Mouse (Mus musculus): Measurements from ENCODE around the gene Chst14. TPM values are rescaled to one million over a fixed set of nuclear protein-coding genes. Genes with fewer than 3 reads are reported as not detected.

Gene Chst14
- polyA plus RNA-seq, 1 experiment from 2014 or later = 8.7 TPM

DNA sequence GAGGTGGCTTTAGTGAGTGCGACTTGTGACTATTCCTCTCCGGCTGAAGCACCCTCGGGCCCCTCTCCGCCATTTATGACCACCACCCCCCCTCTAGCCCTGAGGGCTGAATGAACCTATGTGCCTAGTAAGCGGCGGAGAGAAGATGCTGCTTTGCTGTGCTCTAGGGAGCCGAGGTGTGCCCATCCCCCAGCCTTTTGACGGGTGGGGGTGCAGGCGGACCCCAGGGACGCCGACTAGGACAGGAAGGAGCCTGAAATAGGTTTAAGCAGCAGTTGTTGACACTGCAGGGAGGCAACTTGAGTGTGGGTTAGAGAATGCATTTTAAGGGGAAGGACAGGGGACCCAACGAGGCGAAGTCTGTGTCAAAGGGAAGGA lies 29.4 kb upstream of the Chst14 start:
- H3K4me2 ChIP-seq (replicated peaks) = peak overlapping the region; percentile 69
- no peak overlapping the region for H3K27ac ChIP-seq
- peak overlapping the region; percentile 29; the same call in 1 of the 2 replicates for H3K9ac ChIP-seq
- DNase-seq (ENCODE audit: low spot score) (no peak), ATAC-seq (ENCODE audit: low FRiP score) (no peak)
- H3K36me3 ChIP-seq (replicated peaks; ENCODE audit: control insufficient read depth, insufficient read depth) = no peaks in the 10 kb centered on the region
- peak overlapping the region; percentile 32 for H3K4me3 ChIP-seq (replicated peaks; ENCODE audit: low read length)
- H3K9me3 ChIP-seq (ENCODE audit: control insufficient read depth, low read length) = no peaks in the 10 kb centered on the region
- under 1% methylated on average over 13 of the region's 13 CpGs for WGBS
- peaks cover 77% of the 10 kb centered on the region for H3K27me3 ChIP-seq (ENCODE audit: control insufficient read depth, insufficient read depth, low read length)
- H3K4me1 ChIP-seq (replicated peaks; ENCODE audit: control insufficient read depth, insufficient read depth, low read length) = peaks cover 27% of the 10 kb centered on the region; the same call in 1 of the 2 replicates

DNA sequence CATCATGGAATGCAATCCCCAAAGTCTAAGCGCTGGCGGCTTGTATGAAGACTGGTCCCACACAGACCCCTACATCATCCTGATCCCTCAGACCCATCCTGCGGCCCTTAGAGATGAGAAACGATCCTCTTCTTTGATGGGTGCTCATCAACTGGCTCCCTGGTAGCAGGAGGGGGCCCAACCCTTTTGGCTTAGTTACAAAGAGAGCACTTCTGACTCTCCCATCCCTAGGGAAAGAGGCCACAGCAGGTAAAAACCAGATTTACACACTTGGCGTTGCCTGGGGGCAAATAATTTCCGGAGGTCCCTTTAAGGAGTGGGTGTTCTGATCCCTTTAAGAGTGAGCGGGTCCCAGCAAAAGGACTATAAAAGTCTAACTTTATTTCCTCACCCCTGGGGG lies 28.9 kb upstream of the Chst14 start:
- 4% methylated on average over 7 of the region's 7 CpGs for WGBS
- Histone ChIP-seq H3K9ac (no peak overlapping the region), H3K27me3 (ENCODE audit: control insufficient read depth, insufficient read depth, low read length) (peaks cover 77% of the 10 kb centered on the region), H3K4me3 (replicated peaks; ENCODE audit: low read length) (0 out of 2 replicates have a peak overlapping the region, but pooled peaks have one; percentile 32), H3K36me3 (replicated peaks; ENCODE audit: control insufficient read depth, insufficient read depth) (no peaks in the 10 kb centered on the region), H3K9me3 (ENCODE audit: control insufficient read depth, low read length) (no peaks in the 10 kb centered on the region), H3K27ac (no peak overlapping the region), H3K4me1 (replicated peaks; ENCODE audit: control insufficient read depth, insufficient read depth, low read length) (peaks cover 27% of the 10 kb centered on the region; the same call in 1 of the 2 replicates), H3K4me2 (replicated peaks) (peak overlapping the region; percentile 69)
- DNase-seq (ENCODE audit: low spot score) (no peak), ATAC-seq (ENCODE audit: low FRiP score) (no peak)

DNA sequence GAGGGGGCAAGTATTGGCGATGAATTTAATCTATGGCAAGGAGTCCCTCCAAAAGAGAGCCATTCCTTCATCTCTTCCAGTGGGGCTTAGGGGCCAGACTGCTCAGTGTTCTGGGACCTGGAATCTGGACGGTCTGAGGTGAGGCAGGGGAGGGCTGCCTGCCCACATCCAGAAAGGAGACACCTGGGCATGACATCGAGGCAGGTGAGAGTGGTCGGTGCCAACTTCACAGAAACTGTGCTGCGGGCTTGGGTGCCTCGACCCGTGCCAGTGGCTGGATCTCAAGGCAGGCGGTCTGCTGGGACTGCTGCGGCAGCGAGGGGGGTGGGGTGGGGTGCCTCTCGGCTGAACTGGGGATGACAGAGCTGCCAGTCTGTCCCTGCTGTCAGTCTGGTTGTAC lies 28.5 kb upstream of the Chst14 start:
- peak overlapping the region; percentile 69; the same call in 1 of the 2 replicates for H3K4me2 ChIP-seq (replicated peaks)
- WGBS = 2% methylated on average over 11 of the region's 11 CpGs

DNA sequence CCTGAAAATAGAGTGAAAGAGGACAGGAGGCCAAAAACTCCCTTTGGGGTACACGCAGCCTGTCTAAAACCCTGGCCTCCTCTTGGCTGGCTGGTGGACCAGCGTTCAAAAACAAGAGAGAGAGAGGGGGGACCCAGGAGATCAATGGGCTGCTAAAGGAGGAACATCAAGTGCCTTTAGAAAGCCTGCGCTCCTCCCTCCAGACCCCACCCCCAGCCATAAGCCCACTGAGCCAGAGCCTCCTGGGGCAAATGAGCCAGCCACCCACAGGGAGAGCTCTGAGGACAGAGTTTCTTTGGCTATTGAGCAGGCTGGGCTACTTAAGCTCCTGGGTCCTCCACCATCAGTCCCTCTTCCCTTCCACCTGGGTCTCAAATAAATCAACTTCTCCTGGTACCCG lies 27.5 kb upstream of the Chst14 start:
- 4% methylated on average over 4 of the region's 4 CpGs for WGBS
- ATAC-seq (ENCODE audit: low FRiP score) (no peak), DNase-seq (ENCODE audit: low spot score) (no peak)
- no peak overlapping the region for H3K4me2 ChIP-seq (replicated peaks)
- no peaks in the 10 kb centered on the region for H3K36me3 ChIP-seq (replicated peaks; ENCODE audit: control insufficient read depth, insufficient read depth)
- H3K9ac ChIP-seq = no peak overlapping the region
- peaks cover 38% of the 10 kb centered on the region for H3K4me1 ChIP-seq (replicated peaks; ENCODE audit: control insufficient read depth, insufficient read depth, low read length)
- no peaks in the 10 kb centered on the region for H3K9me3 ChIP-seq (ENCODE audit: control insufficient read depth, low read length)
- H3K4me3 ChIP-seq (replicated peaks; ENCODE audit: low read length) = no peak overlapping the region
- peaks cover 70% of the 10 kb centered on the region for H3K27me3 ChIP-seq (ENCODE audit: control insufficient read depth, insufficient read depth, low read length)
- no peak overlapping the region for H3K27ac ChIP-seq

More for the DNA sequence above, 28.5 kb upstream of the Chst14 start:
- Histone ChIP-seq H3K27ac (no peak overlapping the region), H3K9ac (no peak overlapping the region), H3K4me3 (replicated peaks; ENCODE audit: low read length) (no peak overlapping the region), H3K27me3 (ENCODE audit: control insufficient read depth, insufficient read depth, low read length) (peaks cover 74% of the 10 kb centered on the region), H3K4me1 (replicated peaks; ENCODE audit: control insufficient read depth, insufficient read depth, low read length) (peaks cover 29% of the 10 kb centered on the region; the same call in 1 of the 2 replicates), H3K9me3 (ENCODE audit: control insufficient read depth, low read length) (no peaks in the 10 kb centered on the region), H3K36me3 (replicated peaks; ENCODE audit: control insufficient read depth, insufficient read depth) (no peaks in the 10 kb centered on the region)
- ATAC-seq (ENCODE audit: low FRiP score) = no peak
- no peak for DNase-seq (ENCODE audit: low spot score)

DNA sequence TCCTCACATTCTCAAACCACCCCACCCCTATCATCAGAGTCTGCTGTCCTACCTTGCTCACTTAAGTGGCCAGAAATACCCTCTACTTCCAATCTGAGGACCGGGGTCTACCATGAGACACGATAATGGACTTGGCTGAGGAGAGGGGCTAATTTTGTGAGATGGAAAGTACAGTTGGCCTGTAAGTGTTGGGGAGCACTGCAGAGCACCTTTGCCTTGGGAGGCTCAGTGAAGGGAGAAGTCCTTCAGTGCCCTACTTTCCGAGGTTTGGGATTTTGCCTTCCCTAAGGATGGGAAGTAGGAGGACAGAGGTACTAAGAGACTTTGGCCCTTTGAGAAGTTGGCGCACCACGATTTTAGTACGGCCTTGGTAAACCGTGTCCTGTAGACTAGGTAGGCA lies 27.0 kb upstream of the Chst14 start:
- 11% methylated on average over 7 of the region's 7 CpGs for WGBS
- peaks cover 44% of the 10 kb centered on the region for H3K4me1 ChIP-seq (replicated peaks; ENCODE audit: control insufficient read depth, insufficient read depth, low read length)

DNA sequence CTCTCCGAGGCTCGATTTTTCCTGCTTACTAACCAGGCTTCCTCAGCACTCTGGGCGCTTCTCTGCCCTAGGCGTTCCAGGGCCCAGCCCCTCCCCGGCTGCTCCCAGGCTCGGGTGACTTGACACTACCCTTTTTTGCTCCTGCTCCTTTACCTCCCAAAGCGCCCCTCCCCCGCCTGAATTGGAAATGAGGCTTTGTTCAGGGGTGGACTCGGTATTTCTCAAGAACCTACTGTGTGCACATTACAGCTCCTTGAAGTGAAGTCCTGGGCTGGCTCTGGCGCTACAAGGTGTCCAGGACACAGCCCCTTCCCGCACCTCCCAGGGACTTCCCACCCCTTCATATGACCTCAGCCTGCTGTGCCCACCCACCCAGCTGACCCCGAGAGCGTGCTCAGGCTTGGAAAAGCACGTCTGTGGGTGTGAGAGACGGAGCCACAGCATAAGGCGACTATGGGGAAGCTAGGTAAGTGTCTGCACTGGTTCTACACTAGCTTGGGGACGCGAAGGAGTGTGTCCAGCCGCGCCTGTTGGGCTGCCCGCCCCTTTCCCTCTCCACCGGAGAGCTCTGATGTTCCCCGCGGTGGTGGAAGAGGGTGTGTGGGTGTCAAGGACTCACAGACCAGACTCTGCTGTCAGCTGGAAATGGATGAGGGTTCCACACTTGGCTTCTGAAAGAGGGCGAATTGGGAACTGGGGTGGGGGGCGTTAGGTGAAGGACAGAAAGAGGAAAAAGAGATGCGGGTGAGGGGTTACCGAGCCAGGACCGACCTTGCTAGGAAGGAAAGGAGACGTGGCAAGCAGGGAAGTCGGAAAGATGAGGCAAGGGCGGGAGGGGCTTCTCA lies 26.1 kb upstream of the Chst14 start, which contains the start of gene Bahd1:
Gene Bahd1, plus strand, starts transcription at position 397 of the 845 bp plus-strand sequence.
- H3K36me3 ChIP-seq (replicated peaks; ENCODE audit: control insufficient read depth, insufficient read depth) = no peaks in the 10 kb centered on the region
- DNase-seq (ENCODE audit: low spot score) (no peak), ATAC-seq (ENCODE audit: low FRiP score) (no peak)
- peaks cover 56% of the 10 kb centered on the region for H3K27me3 ChIP-seq (ENCODE audit: control insufficient read depth, insufficient read depth, low read length)
- under 1% methylated on average over 32 of the region's 32 CpGs for WGBS
- peak within 1 kb of the TSS; percentile 96 for H3K4me2 ChIP-seq (replicated peaks)
- H3K9me3 ChIP-seq (ENCODE audit: control insufficient read depth, low read length) = no peaks in the 10 kb centered on the region
- peaks cover 53% of the 10 kb centered on the region for H3K4me1 ChIP-seq (replicated peaks; ENCODE audit: control insufficient read depth, insufficient read depth, low read length)
- H3K4me3 ChIP-seq (replicated peaks; ENCODE audit: low read length) = peak within 1 kb of the TSS; percentile 90
- H3K9ac ChIP-seq = peak within 1 kb of the TSS; percentile 55
- H3K27ac ChIP-seq = no peak within 1 kb of the TSS

More for the DNA sequence above, 27.0 kb upstream of the Chst14 start:
- Histone ChIP-seq H3K27me3 (ENCODE audit: control insufficient read depth, insufficient read depth, low read length) (peaks cover 65% of the 10 kb centered on the region), H3K27ac (no peak overlapping the region), H3K9me3 (ENCODE audit: control insufficient read depth, low read length) (no peaks in the 10 kb centered on the region), H3K4me3 (replicated peaks; ENCODE audit: low read length) (no peak overlapping the region), H3K9ac (no peak overlapping the region), H3K4me2 (replicated peaks) (no peak overlapping the region), H3K36me3 (replicated peaks; ENCODE audit: control insufficient read depth, insufficient read depth) (no peaks in the 10 kb centered on the region)
- ATAC-seq (ENCODE audit: low FRiP score) (no peak), DNase-seq (ENCODE audit: low spot score) (no peak)

DNA sequence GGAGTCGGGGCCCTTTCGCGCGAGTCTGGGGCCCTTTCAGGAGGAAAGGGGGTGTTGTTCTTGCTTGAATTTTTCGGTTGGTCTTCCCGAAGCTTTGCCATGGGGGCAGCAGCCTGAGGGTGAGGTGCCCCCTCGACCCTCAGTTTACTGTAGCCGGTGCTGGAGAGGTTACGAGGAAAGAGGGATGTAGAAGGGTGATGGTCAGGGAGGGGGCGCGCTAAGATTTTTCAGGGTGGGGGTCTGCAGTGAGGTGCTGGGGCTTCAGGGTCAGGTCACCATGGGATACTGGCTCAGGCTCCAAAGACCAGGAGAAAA lies 25.5 kb upstream of the Chst14 start:
- Histone ChIP-seq H3K27me3 (ENCODE audit: control insufficient read depth, insufficient read depth, low read length) (peaks cover 50% of the 10 kb centered on the region), H3K9ac (peak overlapping the region; percentile 55), H3K36me3 (replicated peaks; ENCODE audit: control insufficient read depth, insufficient read depth) (no peaks in the 10 kb centered on the region), H3K9me3 (ENCODE audit: control insufficient read depth, low read length) (no peaks in the 10 kb centered on the region), H3K4me2 (replicated peaks) (peak overlapping the region; percentile 96), H3K4me3 (replicated peaks; ENCODE audit: low read length) (peak overlapping the region; percentile 90), H3K4me1 (replicated peaks; ENCODE audit: control insufficient read depth, insufficient read depth, low read length) (peaks cover 58% of the 10 kb centered on the region), H3K27ac (no peak overlapping the region)
- DNase-seq (ENCODE audit: low spot score) (no peak), ATAC-seq (ENCODE audit: low FRiP score) (no peak; the same call in 1 of the 2 replicates)
- 0% methylated on average over 11 of the region's 11 CpGs for WGBS

DNA sequence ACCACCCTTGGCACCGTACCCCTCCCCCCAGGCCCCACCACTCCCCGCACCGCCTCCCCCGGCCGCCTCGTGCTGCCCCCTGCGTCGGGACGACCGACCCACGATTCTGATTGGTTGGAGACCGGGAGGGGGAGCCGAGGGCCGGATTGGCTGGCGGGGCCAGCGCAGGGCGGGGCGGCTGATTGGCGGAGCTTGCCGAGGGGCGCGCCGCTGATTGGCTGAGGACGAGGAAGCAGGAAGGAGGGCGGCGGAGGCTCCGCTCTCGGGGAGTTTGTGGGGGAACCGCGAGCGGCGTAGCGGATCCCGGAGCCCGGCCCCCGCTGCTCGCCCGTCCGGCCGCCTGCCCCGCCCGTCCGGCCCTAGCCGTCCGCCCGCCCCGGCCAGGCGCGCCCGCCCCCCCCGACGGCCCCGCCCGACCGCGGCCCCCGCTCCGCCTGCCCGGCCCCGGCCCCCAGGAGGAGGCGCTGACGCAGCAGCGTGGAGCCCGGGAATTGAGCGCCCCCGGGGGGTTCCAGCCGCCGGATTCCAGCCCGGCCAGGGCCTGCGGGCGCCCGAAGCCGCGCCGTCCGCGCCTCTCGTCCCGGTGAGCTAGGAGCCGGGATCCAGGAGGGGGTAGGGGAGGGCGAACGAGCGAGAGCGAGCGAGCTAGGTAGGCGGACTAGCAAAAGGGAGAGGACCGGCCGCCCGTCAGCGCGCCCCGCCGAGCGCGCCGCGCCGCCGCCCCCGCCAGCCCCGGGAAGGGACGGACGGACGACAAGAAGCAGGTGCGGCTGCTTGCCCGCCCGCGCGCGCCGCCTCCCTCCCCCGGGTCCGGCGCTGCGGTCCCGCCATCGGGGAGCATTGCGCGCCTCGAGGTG lies 24.9 kb upstream of the Chst14 start:
- Histone ChIP-seq H3K27ac (peak overlapping the region; percentile 89), H3K4me1 (replicated peaks; ENCODE audit: control insufficient read depth, insufficient read depth, low read length) (peaks cover 58% of the 10 kb centered on the region), H3K36me3 (replicated peaks; ENCODE audit: control insufficient read depth, insufficient read depth) (no peaks in the 10 kb centered on the region), H3K4me2 (replicated peaks) (peak overlapping the region; percentile 96), H3K9ac (peak overlapping the region; percentile 86), H3K27me3 (ENCODE audit: control insufficient read depth, insufficient read depth, low read length) (peaks cover 44% of the 10 kb centered on the region), H3K9me3 (ENCODE audit: control insufficient read depth, low read length) (no peaks in the 10 kb centered on the region), H3K4me3 (replicated peaks; ENCODE audit: low read length) (peak overlapping the region; percentile 90)
- DNase-seq (ENCODE audit: low spot score) (peak; percentile 94), ATAC-seq (ENCODE audit: low FRiP score) (peak; percentile 93)
- WGBS = 1% methylated on average over 80 of the region's 120 CpGs

All from hindbrain, embryonic 14.5 days (tissue).